Mouse (Mus musculus) kidney, postnatal 14 days (tissue): ENCODE measurements around the gene Ldb2.

ENCODE experiments used
- DNase-seq: peaks from one replicate; pipeline ENCODE4 v3.0.0; 2022; ENCODE audit warnings: mixed read lengths

Ldb2 gene

GRCm38 (mm10) chr5:44538687-44539086 is 260.8 kb downstream of the Ldb2 start:
- no peak for DNase-seq

GRCm38 (mm10) chr5:44538000-44538395 is 261.5 kb downstream of the Ldb2 start:
- no peak for DNase-seq

- no peak for DNase-seq
Observed at GRCm38 (mm10) chr5:44537316-44537999, 262.0 kb downstream of the Ldb2 start.

- DNase-seq, result no peak
Observed at GRCm38 (mm10) chr5:44529466-44529865, 270.0 kb downstream of the Ldb2 start.

GRCm38 (mm10) chr5:44529001-44529400 is 270.5 kb downstream of the Ldb2 start:
- DNase-seq, result no peak

- DNase-seq, result no peak
Observed at GRCm38 (mm10) chr5:44505221-44505620, 294.3 kb downstream of the Ldb2 start.

- DNase-seq, result no peak
Observed at GRCm38 (mm10) chr5:44504786-44505185, 294.7 kb downstream of the Ldb2 start.

- no peak for DNase-seq
Observed at GRCm38 (mm10) chr5:44498229-44498628, 301.3 kb downstream of the Ldb2 start.

GRCm38 (mm10) chr5:44496854-44497253 is 302.6 kb downstream of the Ldb2 start:
- no peak for DNase-seq

GRCm38 (mm10) chr5:44495092-44495491 is 304.4 kb downstream of the Ldb2 start:
- peak; percentile 88 for DNase-seq

GRCm38 (mm10) chr5:44494133-44494532 is 305.3 kb downstream of the Ldb2 start:
- DNase-seq, result peak; percentile 30

- DNase-seq, result no peak
Observed at GRCm38 (mm10) chr5:44491526-44491925, 308.0 kb downstream of the Ldb2 start.

- no peak for DNase-seq
Observed at GRCm38 (mm10) chr5:44490462-44490861, 309.0 kb downstream of the Ldb2 start.

- peak; percentile 22 for DNase-seq
Observed at GRCm38 (mm10) chr5:44483426-44484106, 315.9 kb downstream of the Ldb2 start.

- DNase-seq, result peak; percentile 9
Observed at GRCm38 (mm10) chr5:44481406-44481805, 318.1 kb downstream of the Ldb2 start.

GRCm38 (mm10) chr5:44476356-44476755 is 323.1 kb downstream of the Ldb2 start:
- DNase-seq, result no peak

- no peak for DNase-seq
Observed at GRCm38 (mm10) chr5:44475543-44475942, 323.9 kb downstream of the Ldb2 start.

- no peak for DNase-seq
Observed at GRCm38 (mm10) chr5:44473857-44474762, 325.4 kb downstream of the Ldb2 start.

GRCm38 (mm10) chr5:44465238-44465637 is 334.2 kb downstream of the Ldb2 start:
- no peak for DNase-seq
